Mouse (Mus musculus): ENCODE measurements around the gene Olfr1512.

GRCm38 (mm10) chr14:52327910-52328812 lies 50.8 kb downstream of the Olfr1512 start, which contains the start of gene Sall2:
- TF ChIP-seq CTCF (IDR thresholded peaks at IDR 0.05; ENCODE audit: control insufficient read depth, insufficient read depth, low read length) = no peak
- TF ChIP-seq POLR2A (IDR thresholded peaks at IDR 0.05; ENCODE audit: borderline replicate concordance, control insufficient read depth, low read depth, low read length) = no peak

Data from bone marrow, adult 2 months (tissue).